Mouse (Mus musculus): ENCODE results near the gene Cacybp.

Cacybp gene

GRCm38 (mm10) chr1:160212703-160213669, at the start of gene Cacybp:
Cacybp (minus strand) TSS chr1:160212875.
- in situ Hi-C loops (cut with MboI, MseI), result no loop called here

- in situ Hi-C loops (cut with MboI, MseI), result no loop called here
Observed at GRCm38 (mm10) chr1:160262415-160262814, 49.7 kb upstream of the Cacybp start.

DNA sequence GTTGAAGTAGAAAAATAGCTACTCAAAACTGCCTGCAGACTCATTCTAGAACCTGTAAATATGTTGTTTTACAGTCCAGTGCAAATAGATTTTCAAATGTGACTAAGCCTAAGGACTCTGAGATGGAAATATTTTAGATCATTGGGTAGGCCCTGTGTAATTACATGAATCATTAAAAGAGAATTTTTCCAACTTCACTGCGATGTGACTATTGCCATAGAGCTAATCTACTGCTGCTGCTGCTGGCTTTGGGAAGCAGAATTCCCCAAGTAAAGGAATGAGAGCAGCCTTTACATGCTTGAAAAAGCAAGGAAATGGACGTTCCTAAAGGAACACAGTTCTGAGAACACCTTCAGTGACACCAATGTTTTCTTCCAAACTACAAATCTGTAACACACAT, 49.2 kb upstream of the Cacybp start:
- in situ Hi-C loops (cut with MboI, MseI), result no loop called here

DNA sequence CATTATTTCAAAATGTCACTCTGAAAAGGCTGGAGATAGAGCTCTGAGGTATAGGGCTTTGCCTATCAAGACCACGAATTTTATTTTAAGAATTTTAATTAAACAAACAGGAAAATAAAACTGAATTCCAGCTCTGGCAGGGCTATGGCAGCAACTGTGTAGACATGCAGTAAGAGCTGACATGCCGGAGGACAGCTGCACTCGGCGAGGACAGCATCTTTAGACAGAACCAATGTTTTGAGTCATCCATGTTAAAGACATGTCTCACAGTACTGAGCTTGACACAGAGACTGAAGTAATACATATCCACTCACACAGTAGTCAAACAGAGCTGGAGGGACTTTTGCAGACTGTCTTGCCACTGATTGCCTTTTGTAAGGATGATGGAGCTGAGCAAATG, 47.9 kb upstream of the Cacybp start:
- in situ Hi-C loops (cut with MboI, MseI), result no loop called here

DNA sequence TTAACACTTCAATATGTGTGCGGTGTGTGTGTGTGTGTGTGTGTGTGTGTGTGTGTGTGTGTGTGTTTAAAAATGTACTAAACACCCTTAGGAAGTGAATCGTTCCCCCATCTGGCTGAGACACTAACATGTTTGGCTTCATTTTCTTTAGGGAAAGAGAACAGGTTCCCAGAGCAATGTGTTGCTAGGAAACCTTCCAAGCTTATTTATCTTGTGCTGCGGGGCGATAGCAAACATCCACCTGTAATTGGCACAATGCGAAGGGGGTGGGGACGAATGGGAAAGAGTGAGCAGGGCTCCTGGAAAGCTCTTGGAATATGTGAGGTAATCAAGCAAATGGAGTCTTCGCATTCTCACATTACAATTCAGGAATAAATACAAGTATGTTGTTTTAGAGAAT, 47.2 kb upstream of the Cacybp start:
- in situ Hi-C loops (cut with MboI, MseI), result no loop called here

DNA sequence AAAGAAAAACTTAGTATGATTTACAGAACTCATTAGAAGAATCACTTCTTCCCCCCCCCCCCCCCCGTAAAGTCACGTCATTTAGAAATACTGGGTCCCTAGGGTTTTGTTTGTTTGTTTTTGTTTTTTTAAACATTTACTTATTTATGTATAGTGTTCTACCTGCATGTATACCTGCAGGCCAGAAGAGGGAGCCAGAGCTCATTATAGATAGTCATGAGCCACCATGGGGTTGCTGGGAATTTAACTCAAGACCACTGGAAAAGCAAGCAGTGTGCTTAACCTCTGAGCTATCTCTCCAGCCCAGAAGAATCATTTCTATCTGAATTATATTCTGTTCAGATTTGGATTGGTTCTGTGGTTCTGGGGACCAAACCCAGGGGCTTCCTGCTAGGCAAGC, 40.4 kb upstream of the Cacybp start:
- in situ Hi-C loops (cut with MboI, MseI), result no loop called here

- in situ Hi-C loops (cut with MboI, MseI), result no loop called here
Observed at GRCm38 (mm10) chr1:160251388-160252007, 38.8 kb upstream of the Cacybp start.

GRCm38 (mm10) chr1:160250782-160251181, 38.1 kb upstream of the Cacybp start:
- in situ Hi-C loops (cut with MboI, MseI), result no loop called here

- in situ Hi-C loops (cut with MboI, MseI), result no loop called here
Observed at GRCm38 (mm10) chr1:160249786-160250185, 37.1 kb upstream of the Cacybp start.

GRCm38 (mm10) chr1:160247473-160247872, 34.8 kb upstream of the Cacybp start:
- in situ Hi-C loops (cut with MboI, MseI), result no loop called here

GRCm38 (mm10) chr1:160246844-160247243, 34.2 kb upstream of the Cacybp start:
- in situ Hi-C loops (cut with MboI, MseI), result no loop called here

GRCm38 (mm10) chr1:160245954-160246353, 33.3 kb upstream of the Cacybp start:
- in situ Hi-C loops (cut with MboI, MseI), result no loop called here

- in situ Hi-C loops (cut with MboI, MseI), result no loop called here
Observed at GRCm38 (mm10) chr1:160244689-160245088, 32.0 kb upstream of the Cacybp start.

- in situ Hi-C loops (cut with MboI, MseI), result no loop called here
Observed at GRCm38 (mm10) chr1:160240091-160240490, 27.4 kb upstream of the Cacybp start.

GRCm38 (mm10) chr1:160238852-160239443, 26.3 kb upstream of the Cacybp start:
- in situ Hi-C loops (cut with MboI, MseI), result no loop called here

GRCm38 (mm10) chr1:160237981-160238380, 25.3 kb upstream of the Cacybp start:
- in situ Hi-C loops (cut with MboI, MseI), result no loop called here

DNA sequence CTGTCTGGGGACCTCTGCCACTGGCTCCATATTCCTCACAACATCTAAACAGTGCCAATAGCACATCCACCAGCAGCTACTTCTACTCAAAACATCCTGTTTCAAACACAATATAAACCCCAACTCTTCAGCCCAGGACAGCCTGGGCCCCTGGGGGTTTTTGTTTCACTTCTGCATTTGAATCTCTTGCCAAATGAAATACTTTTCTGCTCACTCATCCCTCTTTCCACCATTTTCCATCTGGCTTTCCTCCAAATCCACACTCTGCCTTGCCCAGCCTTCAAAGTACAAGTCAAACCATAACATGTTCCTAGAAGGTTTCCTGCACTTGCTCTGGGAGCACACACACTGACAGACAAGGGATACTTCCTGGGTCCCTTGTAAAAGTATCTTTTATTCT, 21.2 kb upstream of the Cacybp start:
- in situ Hi-C loops (cut with MboI, MseI), result no loop called here

GRCm38 (mm10) chr1:160232113-160232512, 19.4 kb upstream of the Cacybp start:
- in situ Hi-C loops (cut with MboI, MseI), result no loop called here

GRCm38 (mm10) chr1:160231013-160231412, 18.3 kb upstream of the Cacybp start:
- in situ Hi-C loops (cut with MboI, MseI), result no loop called here

GRCm38 (mm10) chr1:160227850-160228249, 15.2 kb upstream of the Cacybp start:
- in situ Hi-C loops (cut with MboI, MseI), result no loop called here

GRCm38 (mm10) chr1:160227196-160227595, 14.5 kb upstream of the Cacybp start:
- in situ Hi-C loops (cut with MboI, MseI), result no loop called here

- in situ Hi-C loops (cut with MboI, MseI), result loop anchor here (5.0 kb wide), 1 partner anchor 73 kb away; no protein-coding TSS in a partner anchor
Observed at GRCm38 (mm10) chr1:160224093-160224492, 11.4 kb upstream of the Cacybp start.
